Mouse (Mus musculus) kidney, postnatal 10 days (tissue): ENCODE data around the gene Pigm.

Source experiments
- DNase-seq: peaks from one replicate; pipeline ENCODE4 v3.0.0; 2021; ENCODE audit warnings: mixed read lengths

The Pigm gene

DNA sequence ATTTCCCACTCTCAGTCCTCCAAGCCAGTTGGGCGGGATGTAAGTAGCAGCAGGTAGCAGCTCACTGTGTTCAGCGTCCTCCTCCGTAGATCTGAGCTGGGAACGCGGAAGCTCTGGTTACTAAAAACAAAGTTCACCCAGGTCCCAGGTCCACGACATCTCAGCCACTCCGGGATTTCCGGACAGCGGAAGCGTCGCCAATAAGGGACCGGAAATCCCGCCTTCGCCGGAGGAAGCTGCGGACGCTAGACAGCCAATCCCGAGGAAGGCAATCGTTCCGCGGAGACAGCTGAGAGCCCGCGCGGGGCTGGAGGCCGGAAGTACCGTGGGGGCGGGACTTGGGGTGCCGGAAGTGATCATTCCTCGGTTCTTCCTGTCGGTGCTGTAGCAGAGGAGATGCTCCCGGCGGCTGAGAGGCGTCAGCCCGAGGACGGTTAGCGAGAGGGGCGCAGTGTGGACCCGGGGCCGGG, at the start of gene Pigm:
Gene Pigm (plus strand): TSS at position 349 of the 470 bp plus-strand sequence.
- peak; percentile 99 for DNase-seq

DNA sequence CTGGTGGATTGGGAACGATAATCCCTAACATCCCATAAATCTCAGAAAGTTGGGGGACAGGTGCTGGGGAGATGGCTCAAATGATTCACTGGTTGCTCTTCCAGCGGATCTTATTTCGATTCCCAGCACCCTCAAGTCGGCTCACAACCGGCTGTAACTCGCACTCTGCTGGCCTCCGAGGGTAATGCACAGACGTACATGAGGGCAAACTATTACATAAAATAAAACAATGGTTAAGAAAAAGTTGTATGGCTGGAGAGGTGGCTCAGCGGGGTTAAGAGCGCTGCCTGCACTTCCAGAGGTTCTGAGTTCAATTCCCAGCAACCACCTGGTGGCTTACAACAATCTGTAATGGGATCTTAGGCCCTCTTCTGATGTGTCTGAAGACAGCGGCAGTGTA, 49.7 kb upstream of the Pigm start:
- no peak for DNase-seq

DNA sequence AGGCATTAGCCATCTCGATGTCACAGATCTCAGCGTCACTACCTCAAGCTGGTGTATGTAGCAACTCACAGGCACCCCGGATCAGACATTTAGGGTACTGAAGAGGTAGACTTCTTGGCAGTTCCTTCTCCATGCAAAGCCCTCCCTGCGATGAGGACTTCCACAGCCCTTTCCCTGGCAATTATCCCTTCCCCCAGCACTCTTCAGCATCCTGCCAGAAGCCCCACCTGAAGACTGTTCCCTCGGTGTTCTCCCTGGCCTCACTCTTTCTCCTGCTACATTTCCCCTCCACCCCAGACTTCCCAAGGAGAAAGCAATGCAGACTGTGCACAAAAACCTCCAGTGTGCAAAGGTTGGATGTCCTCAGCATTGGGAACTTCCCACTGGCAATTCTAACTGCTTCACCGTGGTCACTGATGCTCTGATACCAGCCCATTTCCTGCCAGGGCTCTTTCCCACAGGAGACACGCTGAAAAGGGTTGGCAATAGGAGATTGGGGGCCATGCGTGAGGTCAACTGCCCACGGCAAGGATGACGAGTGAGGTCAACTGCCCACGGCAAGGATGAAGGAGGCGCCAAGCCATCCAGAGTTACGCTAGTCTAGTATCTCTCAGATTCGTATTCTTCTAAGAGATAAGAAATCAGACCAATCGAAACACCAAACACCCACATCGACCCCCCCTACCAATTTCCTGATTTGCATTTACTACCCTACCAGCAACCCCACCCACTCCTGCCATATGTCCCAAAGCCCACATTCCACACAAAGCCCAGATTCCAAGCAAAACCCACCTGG, 48.9 kb upstream of the Pigm start:
- no peak for DNase-seq

DNA sequence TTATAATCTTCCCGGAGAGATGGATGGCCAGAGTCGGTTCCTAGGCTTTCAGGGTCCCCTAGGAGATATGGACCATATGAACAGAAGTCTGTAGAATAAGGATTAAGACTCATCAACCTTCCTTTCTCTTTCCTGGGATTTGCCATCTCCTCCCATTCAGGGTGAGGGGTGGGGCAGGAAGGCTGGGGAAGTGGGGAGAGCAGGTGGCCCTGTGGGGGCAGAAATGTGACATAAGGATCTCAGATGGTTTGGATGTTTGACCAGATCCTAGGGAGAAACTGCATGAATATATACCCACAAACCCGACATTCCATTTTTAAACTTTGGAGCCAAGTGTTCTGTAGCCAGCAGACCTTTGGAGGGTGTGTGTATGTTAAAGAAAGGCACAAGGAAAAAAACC, 48.3 kb upstream of the Pigm start:
- no peak for DNase-seq

DNA sequence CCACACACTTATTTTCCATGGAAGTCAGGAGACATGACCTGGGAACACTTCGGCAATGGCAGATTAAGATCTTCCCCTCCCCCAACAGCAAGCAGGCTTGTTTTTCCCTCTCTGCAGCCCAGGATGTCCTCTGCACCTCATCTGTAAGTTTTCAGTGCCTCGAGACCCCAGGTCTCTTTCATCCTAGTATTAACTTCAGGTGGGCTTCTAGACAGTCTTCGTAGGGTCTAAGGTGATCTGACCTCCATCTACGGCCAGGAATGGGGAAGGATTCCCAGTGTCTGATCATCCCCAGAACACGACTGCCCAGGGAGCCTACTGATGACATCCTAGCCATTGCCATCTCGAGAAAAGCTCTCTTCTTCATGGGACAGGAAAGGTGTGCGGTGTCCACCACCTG, 47.9 kb upstream of the Pigm start:
- DNase-seq, result no peak

DNA sequence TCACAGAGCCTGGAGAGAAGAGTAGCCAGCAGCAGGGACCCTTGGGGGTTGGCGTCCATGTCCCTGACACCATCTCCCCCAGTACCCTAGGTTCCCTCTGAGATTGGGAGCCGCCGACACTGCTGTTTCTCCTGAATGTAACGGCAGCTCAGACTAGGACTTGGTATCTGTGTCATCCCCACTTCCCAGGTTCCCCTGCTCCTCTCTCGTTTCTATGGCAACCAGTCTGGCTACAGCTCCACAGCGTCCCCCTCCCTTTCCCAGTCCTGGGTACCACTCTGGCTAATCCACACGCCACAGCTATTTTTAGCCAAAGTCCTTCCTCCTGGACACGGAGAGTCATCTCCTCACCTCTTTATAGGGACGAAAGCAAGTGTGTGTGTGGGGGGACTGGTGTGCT, 47.2 kb upstream of the Pigm start, which contains the start of gene Kcnj9:
Gene Kcnj9 (minus strand): TSS at position 188 of the 400 bp plus-strand sequence.
- DNase-seq, result no peak

DNA sequence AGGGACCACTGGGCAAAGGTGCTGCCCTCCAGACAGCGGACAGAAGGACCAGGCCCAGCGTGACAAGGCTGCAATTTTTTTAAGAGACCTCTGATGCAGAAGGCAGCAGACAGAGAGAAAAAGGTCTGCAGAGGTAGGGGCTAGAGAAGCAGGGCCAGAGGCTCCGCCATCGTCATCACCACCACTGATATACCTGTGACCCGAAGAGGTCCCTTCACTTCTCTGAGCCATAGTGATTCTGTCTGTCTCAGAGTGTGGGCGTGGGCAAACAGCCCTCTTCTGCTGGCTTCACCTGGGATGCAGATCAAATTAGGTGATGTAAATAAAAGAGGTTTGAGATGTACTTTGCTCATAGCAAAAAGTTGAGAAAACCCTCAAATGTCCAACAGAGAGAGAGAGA, 46.7 kb upstream of the Pigm start:
- no peak for DNase-seq

DNA sequence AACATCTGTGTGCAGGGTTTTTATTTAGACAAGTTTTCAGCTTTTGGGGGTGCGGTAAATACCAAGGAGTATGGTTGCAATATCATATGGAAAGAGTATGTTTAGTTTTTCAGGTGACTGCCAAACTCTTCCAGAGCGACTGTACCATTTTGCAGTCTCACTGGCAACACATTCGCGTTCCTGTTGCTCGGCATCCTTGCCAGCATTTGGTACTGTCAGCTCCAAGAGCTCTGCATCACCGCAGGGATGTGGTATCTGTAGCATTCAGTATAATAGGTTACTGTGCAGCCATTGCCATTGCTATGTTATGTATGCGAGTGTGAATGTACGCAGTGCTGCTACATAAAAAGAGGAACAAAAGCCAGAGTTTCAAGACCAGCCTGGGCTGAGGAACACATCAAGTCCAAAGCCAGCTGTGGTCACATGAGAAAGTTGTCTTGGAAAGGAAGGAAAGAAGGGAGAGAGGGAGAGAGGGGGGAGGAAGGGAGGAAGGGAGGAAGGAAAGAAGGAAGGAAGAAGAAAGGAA, 44.9 kb upstream of the Pigm start:
- DNase-seq, result no peak

DNA sequence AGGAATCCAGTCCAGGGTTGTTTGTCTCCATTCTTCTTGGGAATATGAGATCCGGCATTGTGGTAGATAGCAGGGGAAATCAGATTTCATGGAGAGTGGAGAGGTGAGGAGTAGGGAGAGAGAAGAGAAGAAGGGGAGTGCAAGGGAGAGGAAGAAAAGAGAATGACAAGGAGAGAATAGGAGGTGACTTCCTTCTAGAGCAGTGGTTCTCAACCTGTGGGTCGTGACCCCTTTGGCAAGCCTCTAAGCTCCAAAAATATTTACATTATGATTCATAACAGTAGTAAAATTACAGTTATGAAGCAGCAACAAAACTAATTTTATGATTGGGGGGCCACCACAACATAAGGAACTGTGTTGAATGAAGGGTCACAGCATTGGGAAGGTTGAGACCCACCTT, 43.4 kb upstream of the Pigm start:
- DNase-seq, result no peak

DNA sequence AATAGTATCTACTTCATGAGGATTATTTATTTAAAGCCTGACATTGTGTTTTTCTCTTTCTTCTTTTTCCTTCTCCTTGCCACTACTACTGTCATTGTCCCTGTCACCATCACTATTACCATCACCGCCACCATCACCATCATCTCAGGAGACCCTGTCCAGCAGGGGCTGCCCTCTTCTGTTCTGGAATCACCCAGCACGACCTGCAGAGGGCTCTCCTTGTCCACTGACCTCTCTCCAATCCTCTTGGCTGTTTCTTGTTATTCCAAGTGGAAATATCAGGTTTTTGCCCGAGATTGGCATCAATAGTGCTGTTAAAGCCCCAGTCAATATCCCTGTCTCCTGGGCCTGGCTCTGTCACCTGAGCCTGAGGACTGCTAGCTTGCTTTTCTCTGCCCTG, 42.8 kb upstream of the Pigm start:
- peak; percentile 25 for DNase-seq

DNA sequence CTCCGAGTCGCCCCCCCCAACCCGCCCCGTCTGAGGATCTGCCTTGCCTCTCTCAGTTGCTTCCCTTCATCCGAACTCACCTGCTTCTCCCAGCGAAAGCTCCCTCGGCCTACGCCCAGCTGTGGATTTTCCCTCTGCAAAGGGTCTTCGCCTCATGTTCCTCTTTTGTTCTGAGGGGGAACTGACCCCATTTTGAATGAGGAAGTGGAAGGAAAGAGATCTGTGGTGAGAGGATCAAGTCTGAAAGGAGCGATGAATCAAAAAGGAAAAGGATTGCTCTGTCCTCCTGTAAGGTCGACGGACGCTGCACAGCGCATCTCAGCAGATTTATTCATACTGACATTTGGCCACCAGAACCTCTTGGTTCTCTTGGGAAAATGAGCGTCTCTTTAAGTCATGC, 40.5 kb upstream of the Pigm start:
- no peak for DNase-seq

DNA sequence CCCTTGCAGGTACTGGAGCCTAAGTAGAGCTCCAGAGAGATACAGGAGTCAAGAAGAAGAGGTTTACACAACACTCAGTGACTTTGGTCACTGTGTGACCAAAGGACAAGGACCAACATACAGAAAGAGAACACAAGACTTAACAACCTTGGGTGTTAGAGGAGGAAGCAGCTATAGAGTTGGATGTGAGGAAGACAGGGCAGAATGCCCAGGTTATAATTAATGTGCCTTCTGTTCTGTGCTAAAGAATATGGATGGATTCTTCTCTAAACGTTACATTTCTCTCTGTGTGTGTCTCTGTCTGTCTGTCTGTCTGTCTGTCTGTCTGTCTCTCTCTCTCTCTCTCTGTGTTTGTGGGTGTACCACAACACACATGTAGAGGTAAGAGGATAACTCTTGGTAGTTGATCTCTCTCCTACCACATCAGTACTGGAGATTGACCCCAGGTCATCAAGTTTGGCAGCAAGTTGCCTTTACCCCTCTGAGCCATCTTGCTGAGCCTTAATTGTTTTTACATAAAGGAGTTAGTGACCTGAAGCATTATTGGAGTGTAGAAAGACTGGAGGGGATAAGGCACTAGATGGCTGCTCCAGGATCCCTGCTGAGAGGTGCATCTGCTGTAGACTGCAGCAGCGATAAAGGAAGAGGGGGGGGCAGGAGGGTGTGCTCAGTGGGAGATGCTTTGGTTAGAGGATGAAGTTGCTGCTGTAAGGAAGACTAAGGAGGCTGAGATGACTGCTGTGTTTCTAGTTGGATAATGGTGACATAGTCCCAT, 38.7 kb upstream of the Pigm start:
- no peak for DNase-seq

DNA sequence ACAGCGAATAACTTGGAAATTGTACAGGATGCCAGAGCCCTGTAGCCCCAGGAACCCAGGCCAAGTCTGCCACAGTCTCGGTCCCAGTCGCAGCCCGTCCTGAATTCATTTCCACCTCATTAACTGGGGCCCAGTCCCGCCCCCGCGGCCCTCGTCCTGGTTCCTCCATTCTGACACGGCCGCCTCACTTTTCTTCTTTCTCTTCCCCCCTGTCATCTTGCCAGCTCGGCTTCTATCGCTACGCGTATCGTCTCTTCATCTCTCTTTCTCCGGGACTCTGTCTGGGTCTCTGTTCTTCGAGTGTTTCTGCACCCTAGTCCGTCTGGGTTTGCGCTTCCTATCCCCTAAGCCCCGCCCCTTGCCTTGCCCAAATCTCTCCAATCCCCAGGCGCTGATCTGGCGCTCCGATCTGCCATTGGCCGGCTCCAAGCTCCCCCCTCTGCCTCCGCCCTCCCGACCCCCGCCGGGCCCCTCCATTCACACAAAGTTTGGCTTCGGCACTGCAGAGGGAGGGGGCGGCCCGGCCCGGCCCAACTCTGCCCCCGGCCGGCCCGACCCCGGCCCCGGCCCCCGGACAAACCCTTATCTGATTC, 35.5 kb upstream of the Pigm start, which contains the start of gene Kcnj10:
Gene Kcnj10 (plus strand): TSS at position 482 of the 593 bp plus-strand sequence.
- DNase-seq, result peak; percentile 89

DNA sequence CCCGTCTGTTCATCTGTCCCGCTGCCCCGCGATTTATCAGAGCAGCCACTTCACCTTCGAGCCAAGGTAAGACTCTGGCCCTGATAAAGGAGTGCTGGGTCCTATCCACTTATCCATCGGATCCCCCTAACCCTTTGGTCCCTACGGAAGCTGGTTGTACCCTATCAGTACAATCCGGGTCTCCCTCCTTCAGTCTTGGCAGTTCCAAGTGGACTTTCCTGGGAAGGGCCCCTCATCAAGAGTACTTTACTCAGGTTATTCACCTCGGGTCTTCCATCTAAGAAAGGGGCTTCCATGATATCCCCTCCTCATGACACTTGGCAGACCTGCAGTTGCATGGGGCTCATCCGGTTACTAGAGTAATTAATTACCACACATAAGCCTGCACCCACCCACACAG, 35.0 kb upstream of the Pigm start:
- no peak for DNase-seq

DNA sequence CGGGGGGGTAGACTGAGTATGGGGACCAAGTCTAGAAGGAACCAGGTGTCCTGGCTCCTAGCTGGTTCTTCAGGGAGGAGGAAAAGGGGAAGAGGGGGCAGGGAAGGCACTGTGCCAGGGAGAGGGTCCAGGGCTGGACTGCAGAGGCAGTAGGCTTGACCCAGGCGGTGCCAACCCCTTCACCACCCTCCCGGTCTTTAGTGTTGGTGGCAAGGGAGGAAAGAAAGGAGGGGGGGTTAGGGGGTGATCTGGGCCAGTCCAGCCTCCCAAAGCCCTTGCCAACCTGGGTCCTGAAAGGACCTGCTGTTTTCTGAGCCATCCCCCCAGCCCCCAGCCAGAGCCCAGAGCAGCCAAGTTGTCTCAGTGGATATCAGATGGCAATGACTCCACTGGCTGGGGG, 33.6 kb upstream of the Pigm start:
- no peak for DNase-seq

DNA sequence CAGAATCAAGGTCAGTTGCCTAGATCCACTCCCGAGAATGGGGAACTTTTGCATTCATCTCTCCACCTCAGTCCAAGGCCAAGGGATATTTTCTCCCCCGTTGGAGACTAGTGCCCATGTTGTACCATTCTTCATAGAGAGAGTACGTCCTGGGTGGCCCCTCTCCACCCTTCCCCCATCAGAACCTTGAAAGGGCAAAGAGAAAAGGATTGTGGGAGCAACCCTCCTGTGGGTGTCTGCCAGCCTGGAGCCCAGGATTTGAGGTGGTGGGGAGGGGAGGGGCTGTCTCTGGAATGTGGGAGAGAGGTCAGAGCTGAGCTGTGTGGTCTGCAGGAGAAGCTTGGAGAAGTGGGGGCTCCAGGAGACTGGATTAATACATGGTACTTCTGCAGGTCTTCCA, 32.4 kb upstream of the Pigm start:
- DNase-seq, result peak; percentile 22

DNA sequence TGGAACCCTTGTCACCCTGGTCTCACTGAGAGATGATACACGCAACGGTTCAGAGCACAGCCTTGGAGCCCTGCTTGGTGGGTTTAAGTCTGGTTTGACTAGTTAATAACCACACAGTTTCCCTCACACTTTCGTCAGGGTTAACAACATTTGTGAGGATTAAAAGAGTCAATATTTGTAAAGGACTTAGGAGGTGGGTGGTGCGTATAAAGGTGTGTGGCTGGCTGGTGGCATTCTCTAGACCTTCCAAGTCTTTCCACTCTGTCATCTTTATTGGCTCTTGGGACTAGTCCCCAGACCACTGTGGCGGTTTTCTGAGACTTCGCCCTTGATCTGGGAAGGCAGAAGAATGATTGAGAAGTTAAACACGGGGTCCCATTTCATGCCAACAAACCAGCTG, 31.5 kb upstream of the Pigm start:
- DNase-seq, result no peak

DNA sequence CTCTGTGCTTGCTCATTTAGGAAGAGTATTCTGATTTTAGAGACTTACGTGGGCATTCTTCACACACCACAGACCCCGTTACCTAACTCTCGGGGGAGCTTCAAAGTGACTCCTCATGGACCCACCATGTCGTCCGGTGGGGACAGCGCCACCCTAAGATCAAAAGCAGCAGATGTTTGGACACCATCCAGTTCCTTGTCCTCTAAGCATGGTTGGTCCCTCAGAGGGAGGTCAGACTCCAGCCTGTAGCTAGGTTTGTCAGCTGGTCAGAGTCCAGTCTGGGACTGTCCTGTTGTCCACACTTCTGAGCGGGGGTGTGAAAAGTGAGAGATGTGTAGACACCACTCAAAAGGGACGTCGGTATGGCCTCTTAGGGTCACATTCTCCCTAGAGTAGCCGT, 29.6 kb upstream of the Pigm start:
- no peak for DNase-seq

DNA sequence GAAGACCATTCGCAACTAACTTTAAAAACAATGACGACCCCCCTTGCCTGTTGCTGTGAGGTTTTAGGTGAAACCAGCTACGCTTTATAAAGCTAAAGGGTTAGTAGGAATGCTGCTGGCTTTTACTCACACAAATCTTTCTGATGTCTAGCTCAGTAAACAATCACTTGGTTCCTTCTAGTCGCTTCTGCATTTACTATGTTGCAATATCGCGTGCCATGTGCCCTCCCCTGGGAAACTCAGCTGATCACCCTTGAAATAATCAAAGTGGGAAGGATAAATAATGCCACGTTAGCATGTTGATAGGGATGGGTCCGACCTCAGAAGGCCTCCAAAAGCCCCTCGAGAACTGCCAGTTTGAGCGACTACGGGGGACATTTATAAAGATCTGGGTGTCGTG, 29.0 kb upstream of the Pigm start:
- DNase-seq, result no peak

DNA sequence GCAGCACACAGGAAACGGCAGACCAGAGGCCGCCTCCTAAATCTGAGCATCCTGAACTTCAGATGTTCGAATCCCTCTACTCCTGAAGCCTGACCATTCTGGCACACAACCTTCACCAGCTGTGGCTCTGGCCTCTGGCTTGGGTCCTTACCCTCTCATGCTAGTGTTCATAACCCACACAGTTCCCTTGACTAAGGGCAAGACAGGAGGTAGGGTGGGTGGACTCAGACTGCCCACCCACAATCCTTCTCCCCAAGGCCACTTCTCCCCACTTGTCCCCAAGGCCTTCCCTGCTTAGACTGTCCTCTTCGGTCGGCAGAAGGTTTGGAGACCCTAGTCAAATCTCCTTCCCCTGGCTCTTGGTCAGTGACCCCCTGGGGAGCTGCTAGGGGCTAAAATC, 26.8 kb upstream of the Pigm start:
- no peak for DNase-seq

DNA sequence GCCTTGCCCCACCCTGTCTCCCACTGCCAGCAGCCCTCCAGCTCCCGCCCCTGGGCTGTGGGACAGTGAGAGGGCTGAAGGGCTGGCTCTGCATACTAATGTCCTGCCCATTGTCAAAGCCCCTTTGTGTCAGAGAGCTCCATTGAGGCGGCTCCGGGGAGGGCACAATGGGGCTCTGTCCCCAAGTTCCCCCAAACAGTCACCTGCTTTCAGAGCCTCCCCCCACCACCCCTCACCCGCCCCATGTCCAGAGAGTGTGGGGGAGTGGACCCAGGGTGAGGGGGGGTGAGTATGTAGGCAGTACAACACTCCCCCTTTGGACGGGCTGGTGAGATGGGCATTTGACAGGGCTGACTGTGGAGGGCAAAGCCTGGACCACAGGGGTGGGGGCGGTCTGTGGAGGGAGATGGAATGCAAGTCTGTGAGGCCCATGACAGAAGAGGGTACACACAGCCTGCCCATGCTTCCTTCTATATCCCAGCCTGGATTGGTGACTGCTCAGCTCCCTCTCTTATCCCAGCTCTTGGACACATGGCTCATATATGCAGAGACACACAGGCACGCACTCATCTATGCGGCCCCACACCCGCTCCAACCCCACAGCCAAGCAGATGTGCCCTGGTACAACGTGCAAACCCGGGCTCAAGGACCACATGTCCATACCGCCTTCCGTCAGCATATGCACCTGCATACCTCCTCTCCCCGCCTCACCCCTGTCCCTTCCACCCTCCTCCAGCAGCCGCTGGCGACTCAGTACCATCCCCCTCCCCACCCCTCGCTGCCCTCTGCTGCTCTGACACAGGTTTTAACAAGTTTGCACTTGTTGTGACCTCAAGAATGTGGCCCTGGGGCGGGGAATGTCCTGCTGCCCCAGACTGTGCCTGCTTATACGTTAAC, 26.2 kb upstream of the Pigm start:
- DNase-seq, result peak; percentile 91

DNA sequence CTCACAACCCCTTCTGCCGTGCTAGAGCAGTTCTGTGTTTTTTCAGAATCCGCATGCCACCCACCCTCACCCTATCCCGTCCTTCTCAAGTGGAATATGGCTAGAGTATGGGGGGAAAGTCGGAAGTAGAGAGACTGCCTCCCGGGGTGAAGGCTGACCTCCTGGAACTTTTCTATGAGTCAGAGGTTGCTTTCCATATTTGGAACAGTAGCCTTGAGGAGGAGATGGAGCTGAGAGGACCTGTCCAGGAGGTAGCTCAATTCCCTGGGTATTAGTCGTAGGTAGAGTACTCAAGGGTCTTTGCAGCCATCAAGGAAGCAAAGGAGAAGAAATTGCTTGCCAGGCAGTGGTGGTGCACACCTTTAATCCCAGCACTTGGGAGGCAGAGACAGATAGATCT, 24.3 kb upstream of the Pigm start:
- DNase-seq, result no peak
